Mouse (Mus musculus) megakaryocyte progenitor cell, adult 5-6 weeks (primary cell): ENCODE results near the gene Zfp971. TPM values are rescaled to one million over a fixed set of nuclear protein-coding genes. Genes with fewer than 3 reads are reported as not detected.
"Not testable (repeated sequence)": the region's sequence is repeated elsewhere in the genome, so short reads cannot be mapped to it uniquely, and the experiment has no call there.

Experiments
- ATAC-seq: replicated peaks from 2 replicates; pipeline ENCODE4 v1.8.0; 2016; ENCODE audit warnings: mild to moderate bottlenecking, moderate TSS enrichment, inconsistent platforms; ENCODE audit not compliant: poor library complexity
- total RNA-seq, 2 experiments: library from RNA; stranded (forward) in 1 of 2; stranded (reverse) in 1 of 2; fragments of 157-497, 149-512 nt in 1 of 2; fragments of 200-1000 nt in 1 of 2; gene quantifications; 2 replicates each; pipeline versions ENCODE4 v1.2.3 to v1.2.4; 2015 to 2017

Zfp971 gene
- 58.4 and 64.9 TPM in 2 replicates for total RNA-seq (2015)
- total RNA-seq (2017) = 23.0 and 42.4 TPM in 2 replicates

DNA sequence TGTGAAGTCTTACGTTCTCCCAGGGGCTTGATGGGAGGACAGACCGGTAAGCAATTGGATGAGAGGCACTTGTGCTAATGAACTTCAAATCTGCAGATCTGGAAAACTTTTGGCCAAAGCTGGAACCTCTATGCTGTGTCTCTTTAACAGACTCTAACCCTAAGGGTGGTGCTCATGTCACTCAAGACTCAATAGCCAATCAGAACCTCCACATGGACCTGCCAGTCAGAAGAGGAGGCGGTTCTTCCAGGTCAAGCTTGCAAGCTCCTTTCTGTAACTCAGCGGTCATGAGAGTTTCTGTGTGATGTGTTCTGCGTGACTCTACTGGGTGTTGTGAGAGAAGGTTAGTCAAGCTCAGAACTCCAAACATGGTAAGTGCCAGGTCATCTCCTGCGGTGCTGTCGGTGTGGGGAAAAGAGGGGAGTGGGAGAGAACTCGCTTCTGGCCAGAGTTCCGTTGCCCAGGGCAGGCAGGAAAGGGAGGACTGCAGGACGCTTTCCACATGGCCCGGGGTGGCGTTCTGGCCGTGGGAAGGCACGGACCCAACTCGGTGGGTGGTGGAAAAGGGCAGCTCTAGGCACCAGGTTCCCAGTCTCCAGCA, at the start of gene Zfp971:
Zfp971 (plus strand) TSS at position 274 of the 601 bp plus-strand sequence.
- peak; percentile 60 for ATAC-seq

DNA sequence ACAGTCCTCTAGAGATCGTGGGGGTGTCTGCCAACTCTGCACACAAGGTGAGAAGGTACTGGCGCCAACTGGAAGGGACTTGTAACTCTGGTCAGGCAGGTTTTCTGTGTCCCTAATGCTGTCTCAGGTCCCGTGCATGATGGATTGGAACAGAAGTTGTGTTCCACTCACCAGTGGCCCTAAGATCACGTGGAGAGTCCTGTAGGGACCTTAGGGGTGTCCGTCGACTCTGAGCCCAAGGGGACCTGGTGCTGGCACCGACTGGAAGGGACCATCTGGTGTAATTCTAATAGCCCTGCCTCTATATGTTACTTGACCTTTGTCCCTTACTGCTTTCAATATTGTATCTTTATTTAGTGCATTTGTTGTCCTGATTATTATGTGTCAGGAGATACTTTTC, 48.3 kb upstream of the Zfp971 start:
- not testable (repeated sequence) for ATAC-seq

DNA sequence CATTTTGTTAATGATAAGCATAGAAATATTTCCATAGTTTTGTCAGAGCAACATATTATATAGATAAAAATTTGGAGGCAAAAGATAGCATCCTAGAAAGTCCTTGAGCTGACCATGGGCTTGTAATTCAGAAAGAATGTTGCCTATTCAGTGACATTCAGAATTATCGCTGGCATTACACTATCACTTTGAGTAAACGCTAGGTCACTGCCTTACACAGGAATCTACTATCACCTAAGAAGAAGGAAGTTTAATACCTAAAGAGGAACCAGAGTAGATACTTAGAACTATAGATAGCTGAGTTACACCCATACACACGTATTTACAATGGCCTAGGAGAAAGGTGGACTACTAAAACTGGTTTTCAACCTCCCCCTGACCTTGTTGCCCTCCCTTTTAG, 3.6 kb upstream of the Zfp971 start:
- ATAC-seq = not testable (repeated sequence)

GRCm38 (mm10) chr2:178020773-178021172, 2.3 kb upstream of the Zfp971 start:
- peak; percentile 81 for ATAC-seq

DNA sequence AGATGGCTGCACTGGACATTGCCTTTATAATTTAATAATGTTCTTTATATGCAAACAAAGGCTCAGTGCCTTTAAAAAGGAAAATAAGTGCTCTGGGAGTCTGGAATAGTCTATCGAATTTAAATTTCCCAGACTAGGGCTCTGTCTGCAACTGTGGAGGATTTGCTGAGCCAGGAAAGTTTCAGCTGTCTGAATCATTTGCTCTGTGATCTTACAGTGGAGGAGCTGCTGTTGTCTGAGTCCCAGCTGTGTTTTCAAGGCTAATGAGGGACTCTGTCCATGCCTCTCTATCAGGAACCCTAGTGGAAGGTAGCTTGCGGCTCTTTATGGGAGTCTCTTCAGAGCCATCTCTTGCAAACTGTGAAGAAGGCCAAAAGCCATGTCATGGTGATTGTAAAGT, 777 bp downstream of the Zfp971 start:
- ATAC-seq = not testable (repeated sequence)

- not testable (repeated sequence) for ATAC-seq
Measured at GRCm38 (mm10) chr2:178027601-178028000, 4.5 kb downstream of the Zfp971 start.

DNA sequence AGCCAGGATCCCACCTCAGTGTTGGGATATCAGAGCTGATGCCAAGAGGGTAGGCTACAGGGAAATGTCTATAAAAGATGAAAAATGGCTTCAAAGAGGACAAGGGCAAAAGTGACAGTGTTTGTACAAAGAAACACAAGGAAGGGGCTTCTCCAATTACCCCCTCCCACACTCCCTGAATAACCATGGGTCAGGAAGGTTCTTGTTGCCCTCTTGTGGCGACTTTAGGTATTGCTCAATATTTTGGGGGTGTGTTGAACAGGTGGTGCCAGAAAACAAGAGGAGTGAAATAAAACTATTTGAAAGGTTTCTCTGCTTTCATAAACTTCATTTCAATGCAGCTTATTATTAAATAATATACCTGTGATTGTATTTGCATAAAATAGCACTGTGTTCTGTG, 35.1 kb downstream of the Zfp971 start:
- peak; percentile 95 for ATAC-seq

- peak; percentile 55; the same call in 1 of the 2 replicates for ATAC-seq
Measured at GRCm38 (mm10) chr2:178078166-178078717, 55.2 kb downstream of the Zfp971 start, which contains the start of gene Zfp931. Gene Zfp931, minus strand, starts transcription at chr2:178078476.

Other genes starting within 250 kb of the Zfp971 start
- 26.1 and 32.6 TPM in 2 replicates for gene Gm14325, start 182.9 kb upstream of the Zfp971 start, total RNA-seq (2015)
- gene Gm14325, start 182.9 kb upstream of the Zfp971 start, total RNA-seq (2017) = 7.6 and 48.9 TPM in 2 replicates
- gene Gm14327, start 126.2 kb upstream of the Zfp971 start, total RNA-seq (2015) = 0.69 and 1.5 TPM in 2 replicates
- 1.5 and 3.3 TPM in 2 replicates for gene Gm14327, start 126.2 kb upstream of the Zfp971 start, total RNA-seq (2017)
- gene Zfp972, start 97.7 kb upstream of the Zfp971 start, total RNA-seq (2015) = 0.49 and 0.59 TPM in 2 replicates
- 5.7 TPM in 1 of 2 replicates, not detected in the other for gene Zfp972, start 97.7 kb upstream of the Zfp971 start, total RNA-seq (2017)
- gene Gm14326, start 66.0 kb upstream of the Zfp971 start, total RNA-seq (2015) = 27.8 and 34.6 TPM in 2 replicates
- 14.2 and 18.2 TPM in 2 replicates for gene Gm14326, start 66.0 kb upstream of the Zfp971 start, total RNA-seq (2017)
- gene Zfp931, start 55.2 kb downstream of the Zfp971 start, total RNA-seq (2015) = 14.6 and 15.5 TPM in 2 replicates
- 14.3 and 16.4 TPM in 2 replicates for gene Zfp931, start 55.2 kb downstream of the Zfp971 start, total RNA-seq (2017)
- gene Phactr3, start 95.7 kb downstream of the Zfp971 start, total RNA-seq (2015) = 0.05 TPM in 1 of 2 replicates, not detected in the other
- not detected in 2 replicates for gene Phactr3, start 95.7 kb downstream of the Zfp971 start, total RNA-seq (2017)